Mouse (Mus musculus) hindbrain, embryonic 14.5 days (tissue): Measurements from ENCODE around the gene Lrrc28. TPM values are rescaled to one million over a fixed set of nuclear protein-coding genes. Genes with fewer than 3 reads are reported as not detected.

Experiments used
- ATAC-seq: fragments of 200-750 bp; cut with Nextera tagmentation; 2 replicates; pipeline ENCODE4 v1.8.0; 2017; ENCODE audit warnings: moderate number of reproducible peaks, mild to moderate bottlenecking, moderate TSS enrichment, moderate library complexity; ENCODE audit not compliant: low FRiP score
- DNase-seq: peaks from one replicate; pipeline ENCODE4 v3.0.0-alpha.2; 2015; ENCODE audit warnings: low spot score
- H3K27ac ChIP-seq: fragments of 300-500 bp; sonication (generic); 2 replicates; pipeline ENCODE4 v1.5.1; 2014; ENCODE audit warnings: mild to moderate bottlenecking, moderate library complexity
- H3K27me3 ChIP-seq: fragments of 300-500 bp; sonication (generic); 2 replicates; pipeline ENCODE4 v1.6.1; 2014; ENCODE audit warnings: mild to moderate bottlenecking, low read length, mixed read lengths; ENCODE audit not compliant: control insufficient read depth, insufficient read depth
- H3K36me3 ChIP-seq: fragments of 300-500 bp; sonication (generic); replicated peaks from 2 replicates; pipeline ENCODE4 v1.6.1; 2014; ENCODE audit not compliant: control insufficient read depth, insufficient read depth
- H3K4me1 ChIP-seq: fragments of 300-500 bp; sonication (generic); replicated peaks from 2 replicates; pipeline ENCODE4 v1.6.1; 2014; ENCODE audit warnings: antibody characterized with exemption, low read length, mixed read lengths; ENCODE audit not compliant: control insufficient read depth, insufficient read depth
- H3K4me2 ChIP-seq: fragments of 300-500 bp; sonication (generic); replicated peaks from 2 replicates; pipeline ENCODE4 v1.6.1; 2014; ENCODE audit warnings: mild to moderate bottlenecking, moderate library complexity
- H3K4me3 ChIP-seq: fragments of 300-500 bp; sonication (generic); replicated peaks from 2 replicates; pipeline ENCODE4 v1.5.1; 2014; ENCODE audit warnings: mild to moderate bottlenecking, low read length
- H3K9ac ChIP-seq: fragments of 300-500 bp; sonication (generic); 2 replicates; pipeline ENCODE4 v1.6.1; 2014
- H3K9me3 ChIP-seq: fragments of 300-500 bp; sonication (generic); 2 replicates; pipeline ENCODE4 v1.6.1; 2016; ENCODE audit warnings: low read length; ENCODE audit not compliant: control insufficient read depth
- WGBS: fragments of 180-500 bp; shearing (Covaris S2); extraction: QIAGEN DNeasy Blood & Tissue Kit; methylation state at CpG from one replicate; pipeline ENCODE4 v1.1.7; 2014; 5-methylcytosine and 5-hydroxymethylcytosine counted together
- polyA plus RNA-seq: library from polyadenylated mRNA; unstranded; fragments of >200 nt; fragmentation: Nextera tagmentation; extraction: Ambion mirVana; gene quantifications from 2 replicates; pipeline ENCODE4 v1.2.1, GENCODE M21; 2014

Lrrc28 gene
- polyA plus RNA-seq, 1 experiment from 2014 or later, result 28.4 TPM

DNA sequence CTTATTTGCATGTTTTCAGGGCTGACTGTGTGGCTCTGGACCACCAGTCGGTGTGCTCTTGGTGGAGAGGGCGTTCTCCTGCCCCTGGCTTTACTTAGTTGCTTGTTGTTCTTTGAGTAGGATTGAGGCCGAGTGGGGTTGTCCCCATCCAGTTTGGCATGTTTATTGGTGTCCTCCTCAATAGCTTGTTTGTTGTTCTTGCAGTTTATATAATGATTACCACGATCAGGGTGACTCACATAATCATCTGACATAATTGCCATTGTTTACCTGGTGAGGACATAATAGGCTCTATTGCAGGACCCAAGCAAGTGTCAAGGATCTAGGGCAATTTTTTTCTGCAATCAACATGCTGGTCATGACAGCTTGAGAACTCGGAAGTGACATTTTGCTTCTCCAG is 7.1 kb upstream of the Lrrc28 start:
- H3K4me1 ChIP-seq, result peaks cover 6% of the 10 kb centered on the region; the same call in 1 of the 2 replicates
- no peak overlapping the region for H3K27ac ChIP-seq
- no peaks in the 10 kb centered on the region for H3K27me3 ChIP-seq
- H3K9ac ChIP-seq, result no peak overlapping the region
- H3K9me3 ChIP-seq, result no peaks in the 10 kb centered on the region
- DNase-seq (no peak), ATAC-seq (no peak)
- no peak overlapping the region for H3K4me2 ChIP-seq
- WGBS, result 76% methylated on average over 5 of the region's 5 CpGs
- H3K4me3 ChIP-seq, result no peak overlapping the region
- H3K36me3 ChIP-seq, result no peaks in the 10 kb centered on the region

DNA sequence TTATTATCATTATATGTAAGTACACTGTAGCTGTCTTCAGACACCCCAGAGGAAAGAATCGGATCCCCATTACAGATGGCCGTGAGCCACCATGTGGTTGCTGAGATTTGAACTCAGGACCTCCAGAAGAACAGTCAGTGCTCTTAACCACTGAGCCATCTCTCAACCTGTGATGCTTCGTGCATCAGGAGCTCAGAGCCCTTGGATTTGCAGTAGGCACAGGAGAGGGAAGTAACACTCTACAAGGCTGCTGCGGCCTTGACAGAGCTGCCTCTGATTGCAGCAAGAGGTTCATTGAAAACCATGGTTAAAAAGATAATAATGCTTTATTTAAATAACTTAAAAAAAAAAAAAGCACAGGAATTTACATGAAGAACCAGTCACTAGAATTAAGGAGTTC is 3.3 kb upstream of the Lrrc28 start:
- H3K36me3 ChIP-seq, result no peaks in the 10 kb centered on the region
- H3K4me1 ChIP-seq, result peaks cover 20% of the 10 kb centered on the region
- 75% methylated on average over 4 of the region's 4 CpGs for WGBS
- no peak for ATAC-seq
- no peak overlapping the region for H3K4me3 ChIP-seq
- H3K27ac ChIP-seq, result no peak overlapping the region
- 0 out of 2 replicates have a peak overlapping the region, but pooled peaks have one; percentile 16 for H3K9ac ChIP-seq
- H3K4me2 ChIP-seq, result peak overlapping the region; percentile 44
- no peaks in the 10 kb centered on the region for H3K27me3 ChIP-seq
- H3K9me3 ChIP-seq, result no peaks in the 10 kb centered on the region
- no peak for DNase-seq

DNA sequence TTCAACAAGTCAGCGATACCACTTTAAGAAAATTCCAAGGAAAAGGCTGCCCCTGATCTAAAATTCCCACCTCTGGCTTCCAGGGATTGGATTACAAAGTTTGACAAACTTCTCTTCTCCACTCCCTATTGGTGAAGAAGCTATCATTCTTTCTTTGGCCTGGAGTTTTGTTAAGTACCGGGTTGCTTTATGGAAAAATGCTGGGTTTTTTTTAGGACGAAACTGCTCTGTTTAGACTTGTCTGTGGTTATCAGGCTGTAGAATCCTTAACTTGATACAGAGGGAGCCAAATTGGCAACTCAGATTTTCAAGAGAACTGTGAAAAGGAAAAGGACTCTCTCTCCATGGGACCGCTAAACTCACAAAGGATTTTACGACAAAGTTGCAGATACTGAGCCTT is 2.2 kb upstream of the Lrrc28 start, which contains the start of gene Ttc23:
Gene Ttc23, plus strand, starts transcription at position 134 of the 400 bp plus-strand sequence.
- ATAC-seq (no peak), DNase-seq (peak; percentile 49)
- H3K4me2 ChIP-seq, result peak within 1 kb of the TSS; percentile 90
- peak within 1 kb of the TSS; percentile 86 for H3K9ac ChIP-seq
- 3% methylated on average over 5 of the region's 5 CpGs for WGBS
- H3K36me3 ChIP-seq, result no peaks in the 10 kb centered on the region
- H3K9me3 ChIP-seq, result no peaks in the 10 kb centered on the region
- H3K27ac ChIP-seq, result peak within 1 kb of the TSS; percentile 91; the same call in 1 of the 2 replicates
- H3K4me1 ChIP-seq, result peaks cover 20% of the 10 kb centered on the region
- H3K4me3 ChIP-seq, result peak within 1 kb of the TSS; percentile 73
- H3K27me3 ChIP-seq, result no peaks in the 10 kb centered on the region

DNA sequence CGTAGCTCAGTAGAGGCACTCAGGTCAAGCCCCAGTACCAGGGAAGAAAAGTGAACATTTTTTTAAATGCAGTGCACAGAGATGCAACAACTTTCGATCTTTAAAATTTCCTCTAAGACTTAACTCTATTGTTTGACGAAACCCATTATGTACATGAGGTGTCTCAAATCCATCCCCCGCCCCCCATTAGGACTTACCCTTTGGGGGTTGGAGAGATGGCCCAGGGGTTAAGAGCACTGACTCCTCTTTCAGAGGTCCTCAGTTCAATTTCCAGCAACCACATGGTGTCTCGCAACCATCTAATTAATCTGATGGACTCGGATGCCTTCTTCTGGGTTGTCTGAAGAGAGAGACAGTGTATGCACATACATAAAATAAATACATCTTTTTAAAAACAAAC is 1.1 kb upstream of the Lrrc28 start:
- H3K9me3 ChIP-seq, result no peaks in the 10 kb centered on the region
- H3K9ac ChIP-seq, result peak overlapping the region; percentile 86
- H3K4me1 ChIP-seq, result peaks cover 20% of the 10 kb centered on the region
- DNase-seq (no peak), ATAC-seq (no peak)
- no peaks in the 10 kb centered on the region for H3K36me3 ChIP-seq
- H3K4me2 ChIP-seq, result peak overlapping the region; percentile 90
- H3K27me3 ChIP-seq, result no peaks in the 10 kb centered on the region
- peak overlapping the region; percentile 73 for H3K4me3 ChIP-seq
- peak overlapping the region; percentile 91 for H3K27ac ChIP-seq
- 5% methylated on average over 6 of the region's 6 CpGs for WGBS

DNA sequence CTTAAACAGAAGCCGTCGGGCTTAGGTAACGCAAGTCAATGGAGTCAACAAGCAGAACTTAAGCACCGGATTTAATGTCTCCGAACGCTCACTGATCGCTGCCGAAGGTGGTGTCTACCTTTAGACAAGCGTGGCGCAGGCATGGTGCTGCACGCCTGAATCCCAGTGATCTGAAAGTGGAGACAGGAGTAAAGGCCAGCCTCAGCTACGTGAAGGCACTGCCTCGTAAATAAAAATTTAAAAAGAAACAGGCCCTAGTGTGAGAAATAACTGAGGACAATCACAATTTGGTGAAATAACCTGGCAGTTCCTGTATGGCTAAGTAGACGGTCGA is 580 bp upstream of the Lrrc28 start:
- Histone ChIP-seq H3K4me2 (peak overlapping the region; percentile 90), H3K9me3 (no peaks in the 10 kb centered on the region), H3K27ac (peak overlapping the region; percentile 91), H3K36me3 (peaks cover 4% of the 10 kb centered on the region; the same call in 1 of the 2 replicates), H3K9ac (peak overlapping the region; percentile 86), H3K27me3 (no peaks in the 10 kb centered on the region), H3K4me1 (peaks cover 20% of the 10 kb centered on the region), H3K4me3 (peak overlapping the region; percentile 73)
- DNase-seq (no peak), ATAC-seq (0 out of 2 replicates have a peak, but pooled peaks have one; percentile 0)
- WGBS, result under 1% methylated on average over 15 of the region's 15 CpGs

DNA sequence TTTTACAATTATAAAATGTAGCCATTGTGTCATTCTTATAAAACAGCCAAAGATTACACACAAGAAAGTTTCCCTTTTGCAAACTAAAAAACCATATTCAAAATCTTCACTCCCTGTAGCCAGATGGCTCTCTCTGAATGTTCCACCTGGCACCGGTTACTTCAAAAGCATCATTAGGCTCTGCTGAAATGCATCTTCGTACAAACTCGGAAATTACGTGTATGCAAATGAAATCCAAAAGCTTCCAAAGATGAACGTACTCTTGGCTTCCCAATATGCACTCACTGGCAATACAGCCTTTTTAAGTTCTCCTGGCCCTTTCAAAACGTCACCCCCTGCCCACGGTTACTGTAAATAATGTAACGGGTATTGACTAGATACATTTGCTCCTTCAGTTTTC is 777 bp downstream of the Lrrc28 start:
- H3K36me3 ChIP-seq, result peaks cover 9% of the 10 kb centered on the region; the same call in 1 of the 2 replicates
- H3K4me3 ChIP-seq, result peak overlapping the region; percentile 73
- peak overlapping the region; percentile 86 for H3K9ac ChIP-seq
- H3K27me3 ChIP-seq, result no peaks in the 10 kb centered on the region
- H3K27ac ChIP-seq, result no peak overlapping the region
- peaks cover 20% of the 10 kb centered on the region for H3K4me1 ChIP-seq
- ATAC-seq (no peak), DNase-seq (no peak)
- H3K9me3 ChIP-seq, result no peaks in the 10 kb centered on the region
- 42% methylated on average over 8 of the region's 8 CpGs for WGBS
- peak overlapping the region; percentile 54 for H3K4me2 ChIP-seq

DNA sequence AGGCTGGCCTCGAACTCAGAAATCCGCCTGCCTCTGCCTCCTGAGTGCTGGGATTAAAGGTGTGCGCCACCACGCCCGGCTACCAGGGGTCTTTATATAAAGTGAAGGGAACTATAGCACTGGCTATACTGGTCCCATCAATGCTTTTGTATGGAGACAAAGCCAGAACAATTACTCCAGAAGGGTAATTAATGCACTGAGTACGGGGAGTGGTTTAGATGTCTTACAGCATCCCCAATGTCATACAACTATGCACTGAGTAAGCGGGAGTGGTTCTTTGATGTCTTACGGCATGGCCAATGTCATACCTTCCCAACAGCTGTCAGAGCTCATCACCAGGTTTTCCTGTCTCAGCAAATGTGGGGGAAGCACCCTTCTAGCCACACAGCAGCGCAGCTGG is 2.1 kb downstream of the Lrrc28 start:
- no peak for DNase-seq
- no peak for ATAC-seq
- no peak overlapping the region for H3K9ac ChIP-seq
- H3K27ac ChIP-seq, result no peak overlapping the region
- H3K9me3 ChIP-seq, result no peaks in the 10 kb centered on the region
- WGBS, result 92% methylated on average over 9 of the region's 9 CpGs
- H3K4me2 ChIP-seq, result no peak overlapping the region
- H3K4me3 ChIP-seq, result no peak overlapping the region
- no peaks in the 10 kb centered on the region for H3K27me3 ChIP-seq
- peaks cover 16% of the 10 kb centered on the region; the same call in 1 of the 2 replicates for H3K36me3 ChIP-seq
- peaks cover 16% of the 10 kb centered on the region for H3K4me1 ChIP-seq

DNA sequence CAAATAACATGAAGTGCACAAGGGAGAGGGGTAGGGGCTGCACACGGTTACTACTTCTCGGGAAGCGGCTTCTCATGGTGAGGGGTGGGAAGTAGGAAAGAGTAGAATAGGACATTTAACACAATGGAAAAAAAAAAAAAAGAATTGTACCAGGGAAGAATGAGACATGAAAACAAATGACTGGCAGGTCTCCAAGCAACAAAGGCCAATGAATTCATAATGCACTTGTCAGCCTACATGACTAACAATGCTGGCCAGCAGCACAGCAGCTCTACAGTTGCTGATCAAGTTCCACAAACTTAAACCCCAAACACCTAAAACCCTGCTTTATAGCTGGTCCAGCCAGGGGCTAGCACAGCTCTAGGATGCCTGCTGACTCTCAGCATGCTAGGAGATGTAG is 6.1 kb downstream of the Lrrc28 start:
- H3K27ac ChIP-seq, result no peak overlapping the region
- no peaks in the 10 kb centered on the region for H3K27me3 ChIP-seq
- H3K4me2 ChIP-seq, result no peak overlapping the region
- H3K4me1 ChIP-seq, result peaks cover 5% of the 10 kb centered on the region
- H3K9me3 ChIP-seq, result no peaks in the 10 kb centered on the region
- peaks cover 36% of the 10 kb centered on the region for H3K36me3 ChIP-seq
- WGBS, result 26% methylated on average over 3 of the region's 3 CpGs
- no peak overlapping the region for H3K9ac ChIP-seq
- H3K4me3 ChIP-seq, result no peak overlapping the region
- no peak for ATAC-seq
- no peak for DNase-seq

DNA sequence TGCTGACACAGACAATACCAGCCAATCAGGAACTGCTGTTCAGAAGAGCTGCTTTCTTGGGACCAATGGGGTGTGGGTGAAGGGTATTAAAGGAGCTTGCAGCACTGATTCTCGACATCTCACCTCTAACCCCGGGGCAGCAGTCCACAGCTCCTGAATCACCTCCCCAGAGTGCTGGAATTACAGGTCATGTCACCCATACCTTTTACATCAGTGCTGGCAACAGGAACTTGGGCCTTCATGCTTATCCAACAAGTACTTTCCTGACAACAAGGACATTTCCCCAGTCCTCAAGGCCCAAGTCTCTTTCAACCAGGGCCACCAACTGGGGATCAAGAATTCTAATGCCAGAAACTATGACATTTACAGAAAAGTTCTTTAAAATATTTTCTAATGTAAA is 8.9 kb downstream of the Lrrc28 start:
- no peaks in the 10 kb centered on the region for H3K27me3 ChIP-seq
- no peak overlapping the region for H3K4me2 ChIP-seq
- peaks cover 36% of the 10 kb centered on the region for H3K36me3 ChIP-seq
- H3K4me1 ChIP-seq, result no peaks in the 10 kb centered on the region
- no peak for ATAC-seq
- H3K4me3 ChIP-seq, result no peak overlapping the region
- no peak overlapping the region for H3K27ac ChIP-seq
- DNase-seq, result no peak
- no peaks in the 10 kb centered on the region for H3K9me3 ChIP-seq
- 69% methylated on average over 2 of the region's 2 CpGs for WGBS
- H3K9ac ChIP-seq, result no peak overlapping the region

DNA sequence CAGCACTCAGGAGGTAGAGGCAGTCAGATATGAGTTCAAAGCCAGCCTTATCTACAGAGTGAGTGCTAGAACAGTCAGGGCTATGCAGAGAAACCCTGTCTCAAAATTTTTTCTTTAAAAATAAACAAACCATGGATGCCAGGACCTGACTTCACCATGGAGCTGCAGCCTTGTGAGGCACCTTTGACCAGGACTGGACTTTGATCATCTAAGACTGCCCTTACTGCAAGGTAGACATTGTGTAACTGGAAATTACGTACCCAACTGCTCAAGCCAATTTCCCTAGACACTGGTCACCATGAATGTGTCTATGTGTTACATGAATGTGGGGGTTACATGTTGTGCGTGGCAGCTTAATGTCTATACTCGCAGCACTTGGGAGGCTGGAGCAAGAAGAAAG is 10.9 kb downstream of the Lrrc28 start:
- no peaks in the 10 kb centered on the region for H3K27me3 ChIP-seq
- no peaks in the 10 kb centered on the region for H3K4me1 ChIP-seq
- ATAC-seq (no peak), DNase-seq (no peak)
- 98% methylated on average over 3 of the region's 3 CpGs for WGBS
- no peak overlapping the region for H3K4me3 ChIP-seq
- peaks cover 27% of the 10 kb centered on the region for H3K36me3 ChIP-seq
- H3K9ac ChIP-seq, result no peak overlapping the region
- H3K9me3 ChIP-seq, result no peaks in the 10 kb centered on the region
- no peak overlapping the region for H3K4me2 ChIP-seq
- H3K27ac ChIP-seq, result no peak overlapping the region
